ENCODE assay signal across 9 mouse cellular contexts in genomic region chr2:118542971-118543573, GRCm38 (mm10). TPM values are rescaled to one million over a fixed set of nuclear protein-coding genes. Genes with fewer than 3 reads are reported as not detected.
A peak's percentile ranks its signal among the peaks of the same experiment; 100 is the strongest.
DNase-seq lines count a peak whose midpoint lies in the region; ATAC-seq and TF ChIP-seq lines count a peak whose summit lies in the region.
"Had no signal": no experiment of that assay in that cellular context is flagged by ENCODE, and none has a peak within 500 bp of the region (broad histone marks: within the 10 kb centered on the region; RNA-seq: fewer than 3 reads in every experiment).

No protein-coding gene starts in this region.

- H3K27me3 ChIP-seq in ES-Bruce4 (ENCODE audit: control insufficient read depth, insufficient read depth, low read length, poor library complexity, severe bottlenecking), result no peaks in the 10 kb centered on the region
- H3K27me3 ChIP-seq in kidney, embryonic 16.5 days (ENCODE audit: insufficient read depth, low read length), result no peaks in the 10 kb centered on the region
- no peaks in the 10 kb centered on the region for H3K27me3 ChIP-seq in midbrain, embryonic 11.5 days (ENCODE audit: control insufficient read depth, insufficient read depth, low read length)
- H3K27me3 ChIP-seq: hindbrain, embryonic 15.5 days had no signal

- H3K9me3 ChIP-seq in ES-Bruce4 (replicated peaks; ENCODE audit: control insufficient read depth, insufficient read depth, low read length, poor library complexity, severe bottlenecking), result no peaks in the 10 kb centered on the region
- no peaks in the 10 kb centered on the region for H3K9me3 ChIP-seq in kidney, embryonic 16.5 days (ENCODE audit: low read length)
- no peaks in the 10 kb centered on the region for H3K9me3 ChIP-seq in midbrain, embryonic 11.5 days (ENCODE audit: control insufficient read depth, low read length)
- H3K9me3 ChIP-seq: hindbrain, embryonic 15.5 days had no signal

- TF ChIP-seq EP300 in ES-Bruce4 (IDR thresholded peaks at IDR 0.05; ENCODE audit: insufficient read depth, low read depth, low read length), result no peak

- peak; percentile 35 for DNase-seq in kidney, adult 9 months
- DNase-seq in kidney, postnatal 36 days, result no peak
- DNase-seq in adrenal gland, adult 18-20 months (ENCODE audit: low spot score in 2 of 2), result no peak
- DNase-seq in left cerebral cortex, postnatal 36 days (ENCODE audit: low spot score in 2 of 2), result no peak
- DNase-seq in midbrain, embryonic 11.5 days (ENCODE audit: low spot score, missing footprints), result no peak

- intact Hi-C loops in left cerebral cortex, postnatal 36 days (cut with DNase I), result no loop called here

- ATAC-seq in kidney, embryonic 16.5 days (ENCODE audit: low FRiP score, low TSS enrichment), result no peak
- no peak for ATAC-seq in midbrain, embryonic 11.5 days (ENCODE audit: low FRiP score)

- no peak overlapping the region for H3K4me3 ChIP-seq in ES-Bruce4 (ENCODE audit: low read depth, low read length)
- H3K4me3 ChIP-seq in bone marrow macrophage, adult 2 months (ENCODE audit: insufficient read depth, low read length), result no peak overlapping the region
- no peak overlapping the region for H3K4me3 ChIP-seq in kidney, embryonic 16.5 days (ENCODE audit: low read length)
- no peak overlapping the region for H3K4me3 ChIP-seq in midbrain, embryonic 11.5 days (ENCODE audit: low read depth, low read length)
- H3K4me3 ChIP-seq: hindbrain, embryonic 15.5 days had no signal

- TF ChIP-seq CTCF in ES-Bruce4 (IDR thresholded peaks at IDR 0.05; ENCODE audit: low read depth, low read length), result peak; percentile 6
- TF ChIP-seq CTCF in bone marrow macrophage, adult 2 months (IDR thresholded peaks at IDR 0.05; ENCODE audit: low read depth, low read length), result 0 out of 2 replicates have a peak, but pooled peaks have one; percentile 31

- 71% methylated on average over 1 of the region's 1 CpGs for WGBS in kidney, embryonic 16.5 days
- 81% methylated on average over 1 of the region's 1 CpGs for WGBS in midbrain, embryonic 11.5 days

- no peaks in the 10 kb centered on the region for H3K36me3 ChIP-seq in ES-Bruce4 (ENCODE audit: control insufficient read depth, insufficient read depth, low read length, poor library complexity, severe bottlenecking)
- peaks cover 5% of the 10 kb centered on the region for H3K36me3 ChIP-seq in kidney, embryonic 16.5 days (ENCODE audit: insufficient read depth, low read length)
- no peaks in the 10 kb centered on the region for H3K36me3 ChIP-seq in midbrain, embryonic 11.5 days (ENCODE audit: control insufficient read depth, insufficient read depth, low read length)
- H3K36me3 ChIP-seq: hindbrain, embryonic 15.5 days had no signal

- H3K27ac ChIP-seq in ES-Bruce4 (ENCODE audit: insufficient read depth, low read length), result no peak overlapping the region
- no peak overlapping the region for H3K27ac ChIP-seq in bone marrow macrophage, adult 2 months (ENCODE audit: insufficient read depth, low read depth, low read length)
- H3K27ac ChIP-seq in kidney, embryonic 16.5 days (ENCODE audit: low read length), result peak overlapping the region; percentile 93
- H3K27ac ChIP-seq in midbrain, embryonic 11.5 days (ENCODE audit: low read depth, low read length), result no peak overlapping the region
- H3K27ac ChIP-seq: hindbrain, embryonic 15.5 days had no signal

- H3K4me2 ChIP-seq in kidney, embryonic 16.5 days (replicated peaks; ENCODE audit: low read depth, low read length), result no peak overlapping the region; the same call in 1 of the 2 replicates
- H3K4me2 ChIP-seq in midbrain, embryonic 11.5 days, result no peak overlapping the region

- H3K9ac ChIP-seq in ES-Bruce4 (ENCODE audit: low read depth, poor library complexity, severe bottlenecking), result no peak overlapping the region
- H3K9ac ChIP-seq in kidney, embryonic 16.5 days (replicated peaks; ENCODE audit: low read length), result no peak overlapping the region
- no peak overlapping the region for H3K9ac ChIP-seq in midbrain, embryonic 11.5 days (ENCODE audit: low read length)
- H3K9ac ChIP-seq: hindbrain, embryonic 15.5 days had no signal

- H3K4me1 ChIP-seq in ES-Bruce4 (ENCODE audit: control insufficient read depth, insufficient read depth, low read length), result peaks cover 29% of the 10 kb centered on the region
- peaks cover 74% of the 10 kb centered on the region for H3K4me1 ChIP-seq in bone marrow macrophage, adult 2 months (ENCODE audit: control insufficient read depth, insufficient read depth, low read length)
- H3K4me1 ChIP-seq in kidney, embryonic 16.5 days (ENCODE audit: insufficient read depth, low read length), result peaks cover 85% of the 10 kb centered on the region
- H3K4me1 ChIP-seq in midbrain, embryonic 11.5 days (ENCODE audit: control insufficient read depth, insufficient read depth, low read length), result peaks cover 38% of the 10 kb centered on the region

- TF ChIP-seq POLR2A in ES-Bruce4 (IDR thresholded peaks at IDR 0.05; ENCODE audit: insufficient read depth, low read length), result no peak
- TF ChIP-seq POLR2A in bone marrow macrophage, adult 2 months (IDR thresholded peaks at IDR 0.05; ENCODE audit: borderline replicate concordance, low read depth, low read length), result no peak

RNA-seq across cellular contexts. Expression of gene Bmf, which starts 6.4 kb away (rescaled TPM):
- polyA plus RNA-seq in ES-Bruce4 (2011; ENCODE audit: insufficient read depth, insufficient read length, low read depth, missing spikeins), result 21.7 and 22.1 TPM in 2 replicates
- 30.0 and 44.1 TPM in 2 replicates for polyA plus RNA-seq in bone marrow macrophage, adult 2 months (2012; ENCODE audit: insufficient read depth, insufficient read length, missing spikeins)
- 7.6 and 9.9 TPM in 2 replicates for polyA plus RNA-seq in kidney, embryonic 16.5 days (2015; fragmentation: Nextera tagmentation; extraction: Ambion mirVana)
- 1 to 10 TPM; 6.6 to 6.8 TPM for total RNA-seq in adrenal gland, adult 18-20 months (2021)
- 1 to 10 TPM; 4.8 to 5.8 TPM for total RNA-seq in left cerebral cortex, postnatal 36 days (2021)
- polyA plus RNA-seq in midbrain, embryonic 11.5 days (2014; fragmentation: Nextera tagmentation; extraction: Ambion mirVana), result 1.8 and 2.8 TPM in 2 replicates

RNA-seq across cellular contexts. Expression of gene Bub1b, which starts 54.9 kb away (rescaled TPM):
- polyA plus RNA-seq in ES-Bruce4 (2011; ENCODE audit: insufficient read depth, insufficient read length, low read depth, missing spikeins), result 189 TPM in 2 replicates
- polyA plus RNA-seq in bone marrow macrophage, adult 2 months (2012; ENCODE audit: insufficient read depth, insufficient read length, missing spikeins), result 43.3 and 49.9 TPM in 2 replicates
- 102 and 112 TPM in 2 replicates for polyA plus RNA-seq in kidney, embryonic 16.5 days (2015; fragmentation: Nextera tagmentation; extraction: Ambion mirVana)
- total RNA-seq in adrenal gland, adult 18-20 months (2021), result 1 to 10 TPM; 1.3 to 2.5 TPM
- 1 to 10 TPM in 1 of 2 experiments, under 1 TPM in 1; 0.42 to 2.3 TPM for total RNA-seq in left cerebral cortex, postnatal 36 days (2021)
- polyA plus RNA-seq in midbrain, embryonic 11.5 days (2014; fragmentation: Nextera tagmentation; extraction: Ambion mirVana), result 115 and 122 TPM in 2 replicates
